In genomic region chr9:78595769-78596555, GRCm38 (mm10) we compare ENCODE assay signal across 17 mouse cellular contexts. TPM values are rescaled to one million over a fixed set of nuclear protein-coding genes. Genes with fewer than 3 reads are reported as not detected.
DNase-seq lines count a peak whose midpoint lies in the region; ATAC-seq and TF ChIP-seq lines count a peak whose summit lies in the region.
"Had no signal": no experiment of that assay in that cellular context is flagged by ENCODE, and none has a peak within 500 bp of the region (broad histone marks: within the 10 kb centered on the region; RNA-seq: fewer than 3 reads in every experiment).

No protein-coding gene starts in this region.

- in situ Hi-C loops in ES-E14 (cut with MboI; ENCODE audit: low sequenced_read_pairs in 2 of 2, unreplicated experiment in 2 of 2) (no loop called here), Patski (cut with MboI; ENCODE audit: low pct_unique_long_range_greater_than_20kb) (loop anchor here (5.0 to 10.0 kb wide), 2 partner anchors 109 to 1126 kb away; no protein-coding TSS in a partner anchor)

- POLR2A ChIA-PET in Patski (lab: Charles Lee): no interaction called here

- no peaks in the 10 kb centered on the region for H3K36me3 ChIP-seq in ES-E14 (ENCODE audit: control insufficient read depth, insufficient read depth, low read length, poor library complexity, severe bottlenecking)
- H3K36me3 ChIP-seq: forebrain, embryonic 10.5 days; G1E; hindbrain, embryonic 10.5 days; hindbrain, embryonic 13.5 days had no signal

- CTCF ChIA-PET in Patski (lab: Charles Lee): interaction anchor here (1.0 to 1.6 kb wide), 4 partner anchors 10 to 42 kb away, joined by 3 to 5 read pairs (median 4); no protein-coding TSS in a partner anchor

- DNase-seq in 3134 (ENCODE audit: extremely low read depth, insufficient read length, low spot score) (peak; percentile 28), 3T3-L1 (ENCODE audit: low read depth, low spot score) (peak; percentile 63), ES-E14 (ENCODE audit: low read depth, low spot score) (no peak), Patski (ENCODE audit: low read depth, low spot score) (no peak)
- DNase-seq in layer of hippocampus, postnatal 25 days (ENCODE audit: extremely low spot score in 1 of 2, low spot score in 1 of 2): no peak
- DNase-seq in left cerebral cortex, postnatal 25 days (ENCODE audit: low spot score in 2 of 2): no peak
- DNase-seq: cerebellum, adult 11-12 months; cerebellum, adult 8-10 months; gastrocnemius, postnatal 36 days had no signal

- no peak overlapping the region; the same call in 1 of the 2 replicates for H3K9ac ChIP-seq in ES-E14 (ENCODE audit: insufficient read depth, low read depth, low read length, poor library complexity, severe bottlenecking)
- H3K9ac ChIP-seq: forebrain, embryonic 13.5 days; hindbrain, embryonic 13.5 days had no signal

- peak; percentile 12 for ATAC-seq in Patski
- ATAC-seq: intestine, embryonic 16.5 days had no signal

- TF ChIP-seq CTCF in Patski (IDR thresholded peaks at IDR 0.05): no peak

- H3K4me3 ChIP-seq in ES-E14 (ENCODE audit: insufficient read depth in 1 of 2, low read depth in 1 of 2, low read length in 2 of 2, poor library complexity in 1 of 2, severe bottlenecking in 1 of 2): no peak overlapping the region
- H3K4me3 ChIP-seq: forebrain, embryonic 10.5 days; forebrain, embryonic 13.5 days; hindbrain, embryonic 10.5 days; hindbrain, embryonic 13.5 days had no signal

- no peaks in the 10 kb centered on the region for H3K9me3 ChIP-seq in ES-E14 (ENCODE audit: control insufficient read depth, insufficient read depth, low read depth, low read length)
- H3K9me3 ChIP-seq: forebrain, embryonic 10.5 days; forebrain, embryonic 13.5 days; G1E; hindbrain, embryonic 10.5 days; hindbrain, embryonic 13.5 days had no signal

- H3K27me3 ChIP-seq in Patski: no peaks in the 10 kb centered on the region
- H3K27me3 ChIP-seq: forebrain, embryonic 13.5 days; hindbrain, embryonic 13.5 days had no signal

- peaks cover 0 to 3% of the 10 kb centered on the region in 2 experiments; a peak in 1 of 4 replicates for H3K4me1 ChIP-seq in ES-E14 (ENCODE audit: control insufficient read depth in 2 of 2, insufficient read depth in 2 of 2, low read length in 2 of 2, poor library complexity in 1 of 2)
- H3K4me1 ChIP-seq: forebrain, embryonic 10.5 days; forebrain, embryonic 13.5 days; hindbrain, embryonic 10.5 days; hindbrain, embryonic 13.5 days had no signal

- intact Hi-C loops in left cerebral cortex, postnatal 25 days (cut with DNase I): loop anchor here (5.0 kb wide), 1 partner anchor 1126 kb away; no protein-coding TSS in a partner anchor

- H3K27ac ChIP-seq in ES-E14 (ENCODE audit: insufficient read depth, low read depth, low read length, poor library complexity, severe bottlenecking): no peak overlapping the region
- H3K27ac ChIP-seq: forebrain, embryonic 10.5 days; forebrain, embryonic 13.5 days; hindbrain, embryonic 10.5 days; hindbrain, embryonic 13.5 days had no signal

TF ChIP-seq in ES-E14, 5 proteins besides CTCF, POLR2A, EP300 and RAD21:
- TF ChIP-seq ZC3H11A (IDR thresholded peaks at IDR 0.05; ENCODE audit: borderline replicate concordance, low read depth, low read length): no peak
- TF ChIP-seq MAFK (IDR thresholded peaks at IDR 0.05; ENCODE audit: insufficient read depth, low read depth, low read length): peak; percentile 79

RNA-seq across cellular contexts. Expression of gene Slc17a5, which starts 8.1 kb away (rescaled TPM):
- 7.6 and 10.0 TPM in 2 replicates for total RNA-seq in ES-E14 (2012; rRNA removed)
- 29.9 TPM for polyA plus RNA-seq in Patski (2021)
- total RNA-seq in layer of hippocampus, postnatal 25 days (2021): 10 to 100 TPM; 18.8 to 20.7 TPM
- 10 to 100 TPM; 18.2 to 18.5 TPM for total RNA-seq in left cerebral cortex, postnatal 25 days (2021)

RNA-seq across cellular contexts. Expression of gene Cd109, which starts 19.4 kb away (rescaled TPM):
- 6.4 and 7.3 TPM in 2 replicates for total RNA-seq in ES-E14 (2012; rRNA removed)
- 6.5 TPM for polyA plus RNA-seq in Patski (2021)
- total RNA-seq in layer of hippocampus, postnatal 25 days (2021): 1 to 10 TPM; 3.8 to 4.6 TPM
- under 1 TPM; 0.57 to 0.76 TPM for total RNA-seq in left cerebral cortex, postnatal 25 days (2021)
- total RNA-seq: granulocyte monocyte progenitor cell, adult 5-6 weeks had no signal
- polyA plus RNA-seq: CD4-positive, CD25-positive, alpha-beta regulatory T cell, adult 4 months had no signal

Comparison
In these comparisons a context has a peak if more than half of its experiments do, and no peak if none do; other contexts are left out.
1. DNase-seq: peak in 3134 (single experiment) and 3T3-L1 (single experiment); none in ES-E14 (single experiment), Patski (single experiment), layer of hippocampus, postnatal 25 days (0 of 2) and left cerebral cortex, postnatal 25 days (0 of 2).